Mouse (Mus musculus) forebrain, embryonic 13.5 days (tissue): Measurements from ENCODE around the gene Atxn10. TPM values are rescaled to one million over a fixed set of nuclear protein-coding genes. Genes with fewer than 3 reads are reported as not detected.

Experiments used
- ATAC-seq: fragments of 200-750 bp; cut with Nextera tagmentation; 2 replicates; pipeline ENCODE4 v1.8.0; 2017
- H3K27ac ChIP-seq: fragments of 300-500 bp; sonication (generic); 2 replicates; pipeline ENCODE4 v1.5.1; 2015; ENCODE audit warnings: inconsistent platforms, mild to moderate bottlenecking, moderate library complexity
- H3K27me3 ChIP-seq: fragments of 300-500 bp; sonication (generic); 2 replicates; pipeline ENCODE4 v1.6.1; 2015; ENCODE audit warnings: mild to moderate bottlenecking, inconsistent platforms
- H3K36me3 ChIP-seq: fragments of 300-500 bp; sonication (generic); 2 replicates; pipeline ENCODE4 v1.6.1; 2015; ENCODE audit warnings: mild to moderate bottlenecking, inconsistent platforms; ENCODE audit not compliant: poor library complexity, severe bottlenecking
- H3K4me1 ChIP-seq: fragments of 300-500 bp; sonication (generic); 2 replicates; pipeline ENCODE4 v1.6.1; 2015; ENCODE audit warnings: inconsistent platforms
- H3K4me2 ChIP-seq: fragments of 300-500 bp; sonication (generic); 2 replicates; pipeline ENCODE4 v1.6.1; 2015; ENCODE audit warnings: inconsistent platforms, mild to moderate bottlenecking, moderate library complexity
- H3K4me3 ChIP-seq: fragments of 300-500 bp; sonication (generic); 2 replicates; pipeline ENCODE4 v1.5.1; 2015; ENCODE audit warnings: mild to moderate bottlenecking, inconsistent platforms
- H3K9ac ChIP-seq: fragments of 300-500 bp; sonication (generic); 2 replicates; pipeline ENCODE4 v1.6.1; 2015; ENCODE audit warnings: mild to moderate bottlenecking, inconsistent platforms
- H3K9me3 ChIP-seq: fragments of 300-500 bp; sonication (generic); replicated peaks from 2 replicates; pipeline ENCODE4 v1.6.1; 2016; ENCODE audit warnings: inconsistent platforms
- WGBS: fragments of 180-500 bp; shearing (Covaris S2); methylation state at CpG from one replicate; pipeline ENCODE4 v1.1.7; 2015; 5-methylcytosine and 5-hydroxymethylcytosine counted together
- polyA plus RNA-seq: library from polyadenylated mRNA; unstranded; fragments of >200 nt; fragmentation: Nextera tagmentation; extraction: Ambion mirVana; gene quantifications from 2 replicates; pipeline ENCODE4 v1.2.1, GENCODE M21; 2015

Gene Atxn10
- polyA plus RNA-seq, 1 experiment from 2014 or later, result 465 TPM

GRCm38 (mm10) chr15:85409245-85409783 is 73.3 kb downstream of the Atxn10 start:
- Histone ChIP-seq H3K4me1 (peaks cover 22% of the 10 kb centered on the region), H3K27me3 (no peaks in the 10 kb centered on the region), H3K36me3 (no peaks in the 10 kb centered on the region), H3K4me3 (no peak overlapping the region), H3K27ac (no peak overlapping the region), H3K9me3 (no peaks in the 10 kb centered on the region), H3K4me2 (no peak overlapping the region), H3K9ac (no peak overlapping the region)
- ATAC-seq, result no peak
- WGBS, result 85% methylated on average over 8 of the region's 8 CpGs

DNA sequence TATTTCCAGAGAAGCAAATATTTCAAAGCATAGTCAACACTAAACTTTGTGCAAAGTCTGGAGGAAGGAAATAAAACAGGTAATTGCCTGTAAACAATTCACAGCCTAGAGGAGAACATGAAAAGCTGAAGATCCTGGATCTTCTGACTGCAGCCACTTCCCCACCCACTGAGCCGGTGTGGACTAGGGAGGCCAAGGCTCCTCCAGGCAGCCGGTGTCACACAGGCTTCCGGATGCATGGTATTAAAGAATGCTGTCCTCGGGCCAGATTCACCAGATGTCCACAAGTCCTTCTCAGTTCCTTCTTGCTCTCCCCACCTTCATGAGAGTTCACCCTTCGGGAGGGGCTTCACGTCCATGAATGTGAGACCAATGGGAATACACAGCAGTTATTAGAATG is 73.8 kb downstream of the Atxn10 start:
- Histone ChIP-seq H3K4me3 (no peak overlapping the region), H3K36me3 (no peaks in the 10 kb centered on the region), H3K4me2 (no peak overlapping the region), H3K9ac (no peak overlapping the region), H3K4me1 (peaks cover 18% of the 10 kb centered on the region), H3K27me3 (no peaks in the 10 kb centered on the region), H3K27ac (no peak overlapping the region; the same call in 1 of the 2 replicates), H3K9me3 (no peaks in the 10 kb centered on the region)
- WGBS, result 82% methylated on average over 6 of the region's 6 CpGs
- ATAC-seq, result no peak

DNA sequence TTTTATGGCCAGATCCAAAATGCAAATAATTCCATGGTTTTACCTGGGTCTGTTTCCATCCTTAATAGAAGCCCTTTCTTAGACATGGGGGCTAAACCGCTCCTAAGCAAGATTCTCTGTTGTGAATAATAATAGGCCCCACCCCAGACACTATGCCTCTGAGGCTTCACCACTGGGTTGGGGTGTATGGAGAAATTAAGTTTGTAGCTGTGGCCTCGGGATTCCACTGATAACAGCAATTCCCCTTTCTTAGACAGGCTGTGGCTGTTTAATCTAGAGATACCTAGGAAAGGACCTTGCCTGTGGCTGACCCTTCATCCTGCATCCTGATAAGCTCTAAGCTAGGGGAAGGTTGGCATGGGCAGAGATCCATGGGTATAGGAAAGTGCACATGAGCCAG is 78.6 kb downstream of the Atxn10 start:
- ATAC-seq, result no peak
- H3K9me3 ChIP-seq, result no peaks in the 10 kb centered on the region
- H3K27ac ChIP-seq, result no peak overlapping the region
- peaks cover 12% of the 10 kb centered on the region; the same call in 1 of the 2 replicates for H3K36me3 ChIP-seq
- no peak overlapping the region for H3K4me2 ChIP-seq
- H3K27me3 ChIP-seq, result no peaks in the 10 kb centered on the region
- H3K9ac ChIP-seq, result no peak overlapping the region
- no peak overlapping the region for H3K4me3 ChIP-seq
- peaks cover 3% of the 10 kb centered on the region; the same call in 1 of the 2 replicates for H3K4me1 ChIP-seq
- WGBS, result 91% methylated on average over 2 of the region's 2 CpGs

GRCm38 (mm10) chr15:85420686-85421085 is 84.6 kb downstream of the Atxn10 start:
- WGBS, result 80% methylated on average over 2 of the region's 2 CpGs
- H3K4me3 ChIP-seq, result no peak overlapping the region
- no peak overlapping the region for H3K27ac ChIP-seq
- no peaks in the 10 kb centered on the region for H3K9me3 ChIP-seq
- no peaks in the 10 kb centered on the region for H3K27me3 ChIP-seq
- ATAC-seq, result no peak
- H3K9ac ChIP-seq, result no peak overlapping the region
- peaks cover 9% of the 10 kb centered on the region for H3K4me1 ChIP-seq
- H3K36me3 ChIP-seq, result peaks cover 8% of the 10 kb centered on the region; the same call in 1 of the 2 replicates
- no peak overlapping the region for H3K4me2 ChIP-seq

GRCm38 (mm10) chr15:85424197-85424596 is 88.2 kb downstream of the Atxn10 start:
- H3K4me1 ChIP-seq, result peaks cover 14% of the 10 kb centered on the region
- ATAC-seq, result no peak
- no peaks in the 10 kb centered on the region for H3K9me3 ChIP-seq
- H3K27me3 ChIP-seq, result no peaks in the 10 kb centered on the region
- H3K4me3 ChIP-seq, result no peak overlapping the region
- H3K4me2 ChIP-seq, result no peak overlapping the region
- 51% methylated on average over 3 of the region's 3 CpGs for WGBS
- no peak overlapping the region for H3K27ac ChIP-seq
- no peaks in the 10 kb centered on the region for H3K36me3 ChIP-seq
- no peak overlapping the region for H3K9ac ChIP-seq

GRCm38 (mm10) chr15:85428140-85428539 is 92.1 kb downstream of the Atxn10 start:
- ATAC-seq, result no peak
- H3K9me3 ChIP-seq, result no peaks in the 10 kb centered on the region

DNA sequence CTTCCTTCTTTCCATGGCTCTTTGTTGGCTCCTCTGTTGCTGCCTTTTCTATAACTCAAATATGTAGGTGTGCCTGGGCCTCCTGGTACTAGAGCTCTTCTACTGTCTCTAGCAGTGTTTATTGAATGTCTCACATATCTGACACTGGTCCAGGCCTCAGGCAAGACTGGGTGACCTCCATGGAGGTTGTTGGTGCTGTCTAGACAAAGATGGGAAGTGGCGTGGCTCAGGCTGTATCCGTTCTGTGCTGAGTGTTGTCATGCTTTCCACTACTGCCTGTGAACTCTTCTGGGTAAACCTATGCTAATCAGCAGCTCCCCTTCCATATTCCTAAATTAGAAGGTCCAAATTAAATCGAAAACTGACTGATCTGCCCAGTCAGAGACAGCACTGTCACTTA is 106.5 kb downstream of the Atxn10 start:
- Histone ChIP-seq H3K4me3 (no peak overlapping the region), H3K27me3 (no peaks in the 10 kb centered on the region), H3K4me1 (no peaks in the 10 kb centered on the region), H3K9ac (no peak overlapping the region), H3K27ac (no peak overlapping the region), H3K4me2 (no peak overlapping the region), H3K36me3 (peaks cover 39% of the 10 kb centered on the region), H3K9me3 (no peaks in the 10 kb centered on the region)
- 93% methylated on average over 3 of the region's 3 CpGs for WGBS
- ATAC-seq, result no peak

More at GRCm38 (mm10) chr15:85428140-85428539, 92.1 kb downstream of the Atxn10 start:
- 0 out of 2 replicates have a peak, but pooled peaks cover 3% of the 10 kb centered on the region for H3K36me3 ChIP-seq
- peaks cover 12% of the 10 kb centered on the region for H3K4me1 ChIP-seq
- no peak overlapping the region for H3K9ac ChIP-seq
- no peak overlapping the region for H3K4me3 ChIP-seq
- H3K4me2 ChIP-seq, result no peak overlapping the region
- no peaks in the 10 kb centered on the region for H3K27me3 ChIP-seq
- H3K27ac ChIP-seq, result no peak overlapping the region
- 90% methylated on average over 6 of the region's 6 CpGs for WGBS

DNA sequence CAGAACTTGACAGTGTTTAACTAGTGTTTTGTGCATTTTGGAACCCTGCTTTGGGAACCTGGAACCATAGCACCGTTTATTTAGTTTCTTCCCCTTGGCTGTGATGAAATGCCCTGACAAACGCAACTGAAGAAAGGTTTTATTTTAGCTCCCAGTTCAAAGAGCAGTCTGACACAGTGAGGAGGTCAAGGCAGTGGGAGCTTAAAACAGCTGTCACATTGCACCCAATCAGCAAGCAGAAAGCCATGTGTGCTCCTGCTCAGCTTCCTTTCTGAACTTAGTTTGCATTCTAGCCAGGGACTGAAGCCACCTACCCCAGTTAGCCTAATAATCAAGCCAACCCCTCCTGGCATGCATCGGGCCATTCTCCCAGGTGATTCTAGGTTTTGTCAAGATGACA is 110.6 kb downstream of the Atxn10 start:
- H3K4me2 ChIP-seq, result no peak overlapping the region
- no peaks in the 10 kb centered on the region for H3K27me3 ChIP-seq
- no peaks in the 10 kb centered on the region for H3K4me1 ChIP-seq
- H3K9ac ChIP-seq, result no peak overlapping the region
- WGBS, result 79% methylated on average over 3 of the region's 3 CpGs
- H3K9me3 ChIP-seq, result no peaks in the 10 kb centered on the region
- no peak overlapping the region for H3K27ac ChIP-seq
- no peak overlapping the region for H3K4me3 ChIP-seq
- ATAC-seq, result no peak
- peaks cover 16% of the 10 kb centered on the region; the same call in 1 of the 2 replicates for H3K36me3 ChIP-seq

GRCm38 (mm10) chr15:85456891-85457290 is 120.8 kb downstream of the Atxn10 start:
- H3K27ac ChIP-seq, result peak overlapping the region; percentile 89
- H3K9ac ChIP-seq, result peak overlapping the region; percentile 4; the same call in 1 of the 2 replicates
- peaks cover 75% of the 10 kb centered on the region for H3K4me1 ChIP-seq
- WGBS, result 19% methylated on average over 8 of the region's 8 CpGs
- peak overlapping the region; percentile 13; the same call in 1 of the 2 replicates for H3K4me2 ChIP-seq
- no peaks in the 10 kb centered on the region for H3K36me3 ChIP-seq
- ATAC-seq, result no peak
- H3K4me3 ChIP-seq, result no peak overlapping the region
- H3K9me3 ChIP-seq, result no peaks in the 10 kb centered on the region
- no peaks in the 10 kb centered on the region for H3K27me3 ChIP-seq

DNA sequence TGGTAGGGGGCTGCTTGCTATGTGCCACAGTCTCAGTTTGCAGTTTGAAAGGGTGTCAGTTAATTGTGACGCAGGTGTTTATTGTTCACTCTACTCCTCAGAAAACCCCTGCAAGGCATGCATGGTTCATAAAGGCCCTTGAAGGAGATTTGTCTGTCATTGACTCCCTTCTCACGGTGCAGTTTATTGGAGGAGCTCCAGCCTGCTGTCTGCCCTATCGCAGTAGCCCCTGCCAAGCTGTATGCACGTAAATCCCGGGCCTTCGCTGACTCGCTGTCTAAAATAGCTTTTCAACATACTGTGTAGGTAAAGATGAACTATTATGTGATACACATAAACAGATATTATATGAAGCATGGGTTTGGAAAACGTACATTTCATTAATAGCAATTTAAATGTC is 121.8 kb downstream of the Atxn10 start:
- no peaks in the 10 kb centered on the region for H3K36me3 ChIP-seq
- WGBS, result 10% methylated on average over 8 of the region's 8 CpGs
- peak overlapping the region; percentile 89 for H3K27ac ChIP-seq
- no peak overlapping the region for H3K4me3 ChIP-seq
- peaks cover 84% of the 10 kb centered on the region for H3K4me1 ChIP-seq
- no peaks in the 10 kb centered on the region for H3K27me3 ChIP-seq
- no peaks in the 10 kb centered on the region for H3K9me3 ChIP-seq
- H3K9ac ChIP-seq, result no peak overlapping the region
- peak; percentile 36; the same call in 1 of the 2 replicates for ATAC-seq
- 0 out of 2 replicates have a peak overlapping the region, but pooled peaks have one; percentile 13 for H3K4me2 ChIP-seq

- WGBS, result 3% methylated on average over 4 of the region's 4 CpGs
- no peaks in the 10 kb centered on the region for H3K27me3 ChIP-seq
- ATAC-seq, result peak; percentile 63; the same call in 1 of the 2 replicates
- H3K36me3 ChIP-seq, result 0 out of 2 replicates have a peak, but pooled peaks cover 4% of the 10 kb centered on the region
- H3K27ac ChIP-seq, result peak overlapping the region; percentile 89
- H3K4me2 ChIP-seq, result peak overlapping the region; percentile 24
- no peaks in the 10 kb centered on the region for H3K9me3 ChIP-seq
- peaks cover 93% of the 10 kb centered on the region for H3K4me1 ChIP-seq
- H3K4me3 ChIP-seq, result no peak overlapping the region
- H3K9ac ChIP-seq, result no peak overlapping the region
Measured at GRCm38 (mm10) chr15:85458631-85459082, 122.6 kb downstream of the Atxn10 start.

DNA sequence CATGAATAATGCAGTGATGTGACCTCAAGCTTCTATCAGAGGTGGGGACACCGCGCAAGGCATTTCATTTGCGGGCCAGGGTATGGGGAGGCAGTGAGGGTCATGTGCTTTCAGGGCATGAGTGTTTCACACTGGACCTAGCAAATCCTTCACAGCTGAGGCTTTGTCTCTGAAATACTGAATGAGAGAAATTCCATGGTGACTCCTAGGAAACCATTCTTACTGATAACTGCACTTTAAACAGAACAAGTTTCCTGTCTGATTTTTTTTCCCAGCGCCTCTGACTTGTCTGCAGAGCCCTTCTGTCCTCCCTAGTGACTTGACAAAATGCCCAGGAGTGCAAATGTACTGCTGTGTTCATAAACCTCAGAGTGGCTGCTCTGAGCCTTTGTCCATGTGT is 125.5 kb downstream of the Atxn10 start:
- Histone ChIP-seq H3K9me3 (no peaks in the 10 kb centered on the region), H3K36me3 (peaks cover 14% of the 10 kb centered on the region), H3K27me3 (peaks cover 10% of the 10 kb centered on the region; the same call in 1 of the 2 replicates), H3K4me3 (no peak overlapping the region), H3K27ac (peak overlapping the region; percentile 86), H3K9ac (peak overlapping the region; percentile 17; the same call in 1 of the 2 replicates), H3K4me2 (0 out of 2 replicates have a peak overlapping the region, but pooled peaks have one; percentile 10), H3K4me1 (peaks cover 98% of the 10 kb centered on the region)
- 4% methylated on average over 4 of the region's 4 CpGs for WGBS
- ATAC-seq, result peak; percentile 48
